Mouse (Mus musculus) 416B (cell line): ENCODE measurements around the gene Spag4.

Experiments
- DNase-seq: peaks from one replicate; pipeline ENCODE4 v3.0.0; 2011; ENCODE audit warnings: low read depth

Spag4 gene

DNA sequence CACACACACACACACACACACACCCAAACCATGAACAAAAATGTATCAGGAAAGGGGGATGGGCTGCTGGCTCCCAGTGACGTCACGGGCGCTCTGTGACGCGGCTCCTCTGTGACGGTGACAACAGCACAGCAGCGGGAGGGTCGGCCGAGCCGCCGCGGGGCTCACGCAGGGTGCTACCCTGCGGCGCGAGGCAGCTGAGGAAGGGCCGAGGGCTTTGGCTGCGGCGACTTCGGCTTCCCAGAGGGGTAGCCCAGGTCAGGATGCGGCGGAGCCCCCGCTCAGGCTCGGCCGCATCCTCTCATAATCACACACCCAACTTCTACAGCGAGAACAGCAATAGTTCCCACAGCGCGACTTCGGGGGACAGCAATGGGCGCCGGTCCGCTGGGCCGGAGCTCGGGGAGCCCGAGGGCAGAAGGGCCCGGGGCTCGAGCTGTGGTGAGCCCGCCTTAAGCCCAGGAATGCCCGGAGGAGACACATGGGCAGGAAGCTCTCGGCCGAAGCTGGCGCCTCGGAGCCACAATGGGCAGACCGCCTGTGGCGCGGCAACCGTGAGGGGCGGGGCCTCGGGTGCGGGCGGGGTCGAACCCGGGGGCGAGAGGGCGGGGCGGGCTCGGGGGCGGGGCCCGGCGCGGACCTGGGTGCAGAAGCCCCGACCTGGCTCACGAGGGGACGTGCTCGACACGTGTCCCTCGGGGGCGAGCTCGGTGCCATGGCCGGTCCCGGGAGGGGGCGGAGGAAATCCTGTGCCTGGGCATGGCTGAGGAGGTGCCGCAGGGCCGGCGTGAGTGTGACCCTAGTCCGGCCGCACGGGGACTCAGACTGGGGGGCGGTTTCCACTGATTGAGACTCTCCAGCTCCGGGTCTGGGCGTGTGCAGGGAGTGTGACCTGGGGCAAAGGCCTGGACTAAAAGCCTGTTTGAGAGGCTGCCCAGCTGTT, at the start of gene Spag4:
Spag4 (plus strand) TSS at position 77 of the 943 bp plus-strand sequence.
- DNase-seq: peak; percentile 83

DNA sequence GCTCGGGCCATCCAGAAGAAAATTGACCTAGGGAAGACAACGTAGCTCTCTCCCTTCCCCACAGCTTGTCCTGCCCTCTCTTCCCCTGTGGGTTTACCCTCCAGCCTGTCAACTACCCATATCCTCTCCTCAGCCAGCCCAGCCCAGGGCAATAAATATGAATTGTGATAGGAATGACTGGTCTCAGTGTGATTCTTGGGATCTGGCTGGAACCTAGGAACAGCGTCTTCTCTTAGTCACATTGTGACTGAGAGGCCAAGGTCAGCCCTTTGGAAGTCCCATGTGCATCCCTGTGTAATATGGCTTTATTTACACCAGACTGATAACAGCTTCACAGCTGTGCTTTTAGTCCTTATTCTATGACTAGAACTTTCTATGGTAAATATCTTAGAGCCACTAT, 46.9 kb upstream of the Spag4 start:
- no peak for DNase-seq

DNA sequence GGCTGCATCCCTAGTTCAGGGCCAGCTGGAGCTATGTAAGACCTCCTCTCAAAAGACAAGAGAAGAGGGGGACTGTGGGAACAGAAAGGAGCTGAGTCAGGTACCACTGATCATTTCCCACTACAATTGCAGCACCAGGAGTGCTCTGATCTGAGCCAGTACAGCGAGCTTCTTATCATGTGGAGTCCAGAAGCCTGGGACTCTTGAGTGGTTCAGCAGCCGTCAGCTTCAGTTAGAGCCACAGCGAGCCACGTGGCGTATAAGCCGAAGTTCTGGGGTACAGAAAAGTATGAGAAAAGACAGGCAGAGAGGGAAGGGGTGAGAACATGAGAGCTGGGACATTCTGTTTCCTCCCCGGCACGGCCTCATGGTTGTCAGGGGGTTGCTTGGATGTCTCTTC, 43.8 kb upstream of the Spag4 start:
- DNase-seq: no peak

DNA sequence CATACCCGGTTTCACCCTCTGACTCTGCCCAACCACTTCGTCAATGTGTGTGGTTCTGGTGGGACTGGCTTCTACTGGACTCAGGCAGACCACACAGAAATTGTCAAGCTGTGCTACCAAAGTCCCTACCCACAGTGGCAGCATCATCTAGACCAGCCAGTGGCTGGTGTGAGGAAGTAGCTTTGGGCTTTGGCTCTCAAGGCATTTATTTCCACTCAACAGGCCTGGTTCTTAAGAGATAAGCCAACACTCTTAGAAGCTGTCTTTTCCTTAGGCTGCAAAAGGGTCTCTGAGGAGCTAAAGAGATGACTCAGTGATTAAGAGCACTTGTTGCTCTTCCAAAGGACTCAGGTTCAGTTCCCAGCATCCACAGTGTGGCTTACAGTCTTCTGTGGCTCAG, 43.2 kb upstream of the Spag4 start:
- peak; percentile 10 for DNase-seq

DNA sequence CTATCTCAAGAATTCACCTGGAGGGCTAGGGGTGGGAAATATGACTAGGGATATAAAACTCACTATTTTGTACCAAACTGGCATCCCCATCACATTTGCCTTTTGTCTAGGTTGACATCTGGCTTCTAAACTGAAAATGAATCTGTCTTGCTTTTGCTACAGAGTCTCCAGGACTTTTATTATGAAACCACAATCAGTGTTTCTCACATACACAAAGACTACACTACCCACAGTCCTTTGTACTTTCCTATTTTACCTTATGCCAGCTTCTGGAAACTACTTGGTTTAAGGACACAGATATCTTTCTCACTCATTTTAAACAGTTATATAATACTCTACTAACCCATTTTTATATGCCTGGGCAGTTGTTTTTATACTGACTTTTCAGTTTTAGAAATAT, 39.5 kb upstream of the Spag4 start:
- DNase-seq: peak; percentile 26

DNA sequence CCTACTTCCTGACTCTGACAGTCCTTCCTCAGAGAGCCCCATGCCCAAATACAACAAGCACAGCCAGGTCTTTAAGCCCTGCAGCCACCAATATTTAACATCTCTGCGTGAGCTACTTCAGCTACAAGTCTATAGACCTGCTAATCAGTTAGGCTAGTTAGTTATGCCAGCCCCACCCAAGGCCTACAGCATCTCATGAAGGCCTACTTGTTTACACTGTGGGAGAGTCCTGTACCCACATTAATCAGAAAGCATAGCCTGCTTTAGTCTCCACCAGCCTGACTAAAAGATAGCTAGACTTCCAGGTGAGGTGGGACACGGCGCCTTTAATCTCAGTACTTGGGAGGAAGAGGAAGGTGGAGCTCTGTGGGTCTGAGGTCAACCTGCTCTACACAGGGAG, 25.6 kb upstream of the Spag4 start:
- DNase-seq: no peak

DNA sequence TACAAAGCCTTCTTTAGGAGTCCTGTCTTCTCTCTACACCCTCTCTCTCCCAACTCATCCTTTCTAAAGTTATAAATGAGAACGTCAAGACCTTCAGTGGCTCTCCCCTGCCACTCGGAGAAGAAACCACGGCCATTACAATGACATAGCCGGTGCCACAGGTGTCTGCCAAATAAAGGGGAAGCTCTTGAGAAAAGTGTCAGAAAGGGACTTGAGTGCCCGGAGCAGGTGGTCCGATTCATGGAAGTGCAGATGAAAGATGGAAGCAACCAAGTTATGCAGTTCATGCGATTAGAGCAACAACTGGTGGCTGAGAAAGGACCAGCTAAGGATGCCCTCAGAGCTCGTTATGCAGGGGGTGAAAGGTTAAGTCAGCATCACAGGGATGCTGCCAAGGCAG, 22.1 kb upstream of the Spag4 start:
- no peak for DNase-seq

DNA sequence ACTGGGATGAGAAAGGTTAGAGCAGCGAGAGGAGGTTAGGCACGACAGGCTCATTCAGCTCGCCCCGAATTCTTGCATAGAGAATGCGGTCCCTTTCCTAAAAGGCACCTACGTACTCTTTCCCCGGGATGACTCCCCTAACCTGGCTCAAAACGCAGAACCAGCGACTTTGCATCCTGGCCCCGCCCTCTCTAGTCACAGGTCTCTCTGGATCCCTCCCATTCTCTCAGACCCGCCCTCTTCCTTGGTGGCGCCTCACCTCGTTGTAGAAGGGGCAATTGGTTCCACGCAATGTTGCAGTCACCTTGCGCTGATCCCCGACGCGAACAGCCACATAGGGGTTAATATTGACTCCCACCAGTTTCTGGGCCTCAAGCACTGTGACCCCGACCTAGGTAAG, 17.0 kb upstream of the Spag4 start:
- DNase-seq: no peak

DNA sequence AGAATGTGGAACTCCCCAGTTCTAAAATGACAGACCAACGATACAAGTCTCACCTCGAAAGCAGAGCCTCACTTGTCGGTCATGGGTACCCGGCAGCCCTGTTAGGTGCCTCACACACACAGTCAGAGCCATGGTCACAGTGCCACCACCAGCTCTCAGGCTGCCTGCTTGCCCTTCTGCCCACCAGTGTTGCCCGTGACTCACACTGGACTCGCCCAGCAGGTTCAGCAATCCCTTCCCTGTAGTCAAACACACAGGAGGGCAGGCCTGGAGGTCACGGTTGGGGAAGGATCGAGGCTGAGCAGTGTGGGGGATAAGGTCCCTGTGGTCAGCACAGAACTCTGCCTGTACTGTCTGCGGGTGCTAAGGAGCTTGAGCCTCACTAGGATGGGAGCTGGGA, 12.2 kb upstream of the Spag4 start, which contains the start of gene Fer1l4:
Fer1l4 (minus strand) TSS at position 132 of the 400 bp plus-strand sequence.
- no peak for DNase-seq

DNA sequence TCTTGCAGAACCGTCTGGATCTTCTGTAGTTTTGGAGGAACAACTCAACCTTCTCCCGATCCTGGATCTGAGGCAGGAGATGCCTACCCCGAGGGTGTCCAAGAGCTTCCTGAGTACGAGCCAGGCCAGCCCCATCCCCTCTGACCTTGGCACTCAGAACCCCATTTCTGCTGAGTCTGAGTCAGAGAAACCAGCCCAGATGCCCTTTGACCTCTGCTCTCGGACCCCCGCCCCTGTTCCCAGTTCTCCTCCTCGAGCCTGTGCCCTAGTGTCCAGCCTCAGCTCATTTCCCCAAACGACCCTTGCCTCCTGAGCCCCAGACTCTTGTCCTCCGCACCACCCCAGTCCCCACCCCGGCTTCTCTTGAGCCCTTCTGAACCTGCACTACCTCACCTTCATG, 1.2 kb downstream of the Spag4 start:
- DNase-seq: no peak

DNA sequence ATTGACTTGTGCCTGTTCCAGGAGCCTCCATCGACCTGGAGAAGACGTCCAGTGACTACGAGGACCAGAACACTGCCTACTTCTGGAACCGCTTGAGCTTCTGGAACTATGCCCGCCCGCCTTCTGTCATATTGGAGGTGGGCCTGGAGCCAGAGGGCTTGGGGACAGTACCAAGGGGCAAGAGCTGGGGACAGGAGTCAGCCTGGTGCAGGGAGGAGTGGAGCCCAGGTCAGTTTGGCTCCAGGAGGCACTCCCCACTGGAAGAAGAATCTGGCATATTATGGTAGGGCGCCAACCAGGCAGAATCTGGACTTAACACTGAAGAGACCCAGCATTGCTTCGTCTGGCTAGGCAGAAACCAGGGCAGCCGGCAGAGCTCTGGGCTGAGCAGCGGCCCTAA, 2.9 kb downstream of the Spag4 start:
- no peak for DNase-seq

DNA sequence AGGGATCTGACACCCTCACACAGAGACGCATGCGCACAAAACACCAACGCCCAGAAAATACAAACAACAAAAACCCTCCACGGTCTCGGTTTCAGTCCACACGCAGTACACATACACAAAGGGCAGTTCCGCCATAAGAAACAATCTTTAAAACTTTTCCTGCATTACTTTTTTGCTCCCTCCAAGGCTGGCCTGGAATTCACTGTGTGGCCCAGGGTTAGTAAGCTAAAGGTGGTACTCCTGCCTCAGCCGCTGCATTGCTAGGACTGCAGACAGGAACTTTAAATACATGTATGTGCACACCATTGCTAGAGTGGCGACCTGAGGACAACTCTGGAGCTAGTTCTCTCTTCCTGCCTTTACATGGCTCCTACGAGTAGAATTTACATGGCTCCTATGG, 6.3 kb downstream of the Spag4 start:
- DNase-seq: no peak

DNA sequence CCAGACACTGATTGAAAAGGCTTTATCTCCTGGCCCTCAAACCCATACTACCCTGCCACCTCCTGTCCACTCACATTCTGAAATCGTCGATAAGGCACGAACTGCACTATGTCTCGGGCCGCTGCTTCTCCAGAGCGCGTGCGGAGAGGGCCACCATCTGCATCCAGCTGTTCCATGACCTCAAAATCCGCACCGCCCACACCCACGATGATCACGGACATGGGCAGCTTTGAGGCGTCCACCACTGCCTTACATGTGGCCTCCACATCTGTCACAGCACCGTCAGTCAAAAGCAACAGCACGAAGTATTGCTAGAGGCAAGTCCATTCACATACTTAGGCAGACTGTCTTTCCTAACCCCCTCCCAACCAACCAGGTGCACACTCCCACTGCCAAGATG, 8.8 kb downstream of the Spag4 start:
- DNase-seq: no peak

DNA sequence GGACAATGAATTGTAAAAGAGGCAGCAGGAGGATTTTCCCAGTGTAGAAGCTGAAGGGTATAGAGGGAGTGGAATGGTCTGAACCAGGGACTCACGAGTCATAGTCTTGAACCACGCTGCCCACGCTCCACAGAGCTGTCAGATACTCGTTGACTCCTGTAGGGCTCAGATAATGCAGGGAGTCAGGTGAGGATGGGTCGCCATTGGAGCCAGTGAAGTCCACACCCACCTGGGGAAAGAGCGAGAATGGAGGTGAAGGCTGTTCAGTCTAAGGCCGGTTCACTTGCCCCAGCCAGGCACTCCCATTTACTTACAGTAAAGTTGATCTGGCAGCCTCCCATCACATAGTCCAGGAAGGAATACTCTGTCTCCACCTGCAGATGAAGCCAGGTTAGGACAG, 12.5 kb downstream of the Spag4 start:
- DNase-seq: no peak

DNA sequence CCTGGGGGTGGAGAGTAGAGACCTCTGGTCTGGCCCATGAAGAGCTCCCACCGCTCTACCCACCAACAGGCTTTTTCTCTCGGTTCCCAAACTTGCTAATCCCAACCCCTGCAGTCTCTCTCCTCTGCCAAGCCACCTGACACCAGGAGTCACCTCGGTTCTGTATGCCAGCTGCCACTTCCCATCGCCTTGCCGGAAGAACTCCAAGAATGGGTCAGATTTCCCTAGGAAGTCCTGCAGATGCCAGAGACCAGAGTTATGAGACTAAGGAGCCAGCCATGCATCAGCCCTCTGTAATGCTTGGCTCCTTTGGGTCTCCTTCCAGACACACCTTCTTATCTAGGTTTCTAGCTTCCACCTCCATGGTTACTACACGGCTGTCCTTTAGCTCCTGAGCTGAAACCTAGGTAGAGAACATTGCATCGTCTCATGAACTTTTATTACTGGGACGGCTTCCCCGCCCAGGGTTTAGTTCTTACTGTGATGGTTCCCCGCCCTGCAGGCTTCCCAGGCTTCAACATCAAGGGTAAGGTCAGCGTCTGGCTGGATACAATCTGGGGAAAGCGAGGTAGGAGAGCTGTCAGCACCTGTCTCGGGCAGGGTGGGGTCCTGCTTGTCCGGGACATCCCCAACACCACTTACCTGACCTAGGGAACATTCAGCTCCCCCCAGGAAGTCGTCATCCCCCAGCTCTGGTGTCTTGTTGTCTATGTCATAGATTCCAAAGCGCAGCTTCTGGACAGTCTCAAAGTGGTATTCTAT, 13.6 kb downstream of the Spag4 start:
- no peak for DNase-seq

DNA sequence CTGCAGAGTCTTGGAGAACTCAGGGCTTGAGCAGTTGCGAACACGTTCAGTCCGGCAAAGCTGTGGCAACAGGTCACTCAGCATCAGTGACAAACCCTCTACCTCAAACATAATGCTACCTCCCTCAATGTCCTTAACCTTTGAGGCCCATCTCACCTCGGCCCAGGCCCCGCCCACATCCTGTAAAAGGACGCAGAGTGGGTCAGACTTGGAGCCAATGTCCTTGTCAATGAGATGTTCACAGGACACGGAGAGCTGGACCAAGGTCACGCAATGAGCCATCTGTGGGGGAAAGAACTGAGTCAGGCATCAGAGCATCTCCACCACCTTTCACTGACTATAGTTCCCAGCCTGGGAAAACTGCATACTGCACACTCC, 14.2 kb downstream of the Spag4 start:
- no peak for DNase-seq

DNA sequence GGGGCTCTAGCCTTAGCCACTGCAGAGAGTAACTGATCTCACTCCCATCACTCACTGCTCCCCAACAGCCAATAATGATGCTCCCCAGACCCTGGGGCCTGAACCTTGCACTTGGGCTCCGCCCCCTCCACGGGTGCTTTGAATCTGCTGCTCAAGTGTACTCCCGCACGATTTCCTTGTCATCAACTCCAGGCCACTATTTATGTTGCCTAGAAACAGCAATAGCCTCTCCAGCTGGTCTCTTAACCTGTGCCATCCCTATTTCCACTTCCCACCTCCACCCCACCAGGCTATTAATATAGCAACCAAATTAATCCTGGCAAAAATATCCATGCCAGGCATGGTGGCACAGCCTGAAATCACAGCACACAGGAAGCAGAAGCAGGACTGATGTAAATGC, 14.7 kb downstream of the Spag4 start:
- DNase-seq: no peak

DNA sequence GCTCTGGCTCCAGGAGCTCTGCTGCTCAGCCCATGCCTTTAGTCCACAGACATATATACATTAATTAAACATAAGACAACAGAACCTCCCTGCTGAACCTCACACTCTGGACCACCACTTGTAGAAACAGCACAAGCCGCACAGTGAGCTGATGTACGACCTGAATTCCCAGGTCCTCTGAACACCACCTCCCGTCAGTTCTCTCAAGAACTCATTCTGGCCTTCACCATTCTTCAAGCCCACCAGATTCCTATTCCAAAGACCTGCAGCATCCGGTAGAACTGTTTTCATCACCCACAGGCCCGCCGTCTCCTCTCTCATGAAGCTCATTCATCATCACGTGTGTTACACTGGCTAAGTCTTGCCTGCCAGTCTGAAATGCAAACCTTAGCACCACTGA, 15.4 kb downstream of the Spag4 start:
- DNase-seq: no peak

DNA sequence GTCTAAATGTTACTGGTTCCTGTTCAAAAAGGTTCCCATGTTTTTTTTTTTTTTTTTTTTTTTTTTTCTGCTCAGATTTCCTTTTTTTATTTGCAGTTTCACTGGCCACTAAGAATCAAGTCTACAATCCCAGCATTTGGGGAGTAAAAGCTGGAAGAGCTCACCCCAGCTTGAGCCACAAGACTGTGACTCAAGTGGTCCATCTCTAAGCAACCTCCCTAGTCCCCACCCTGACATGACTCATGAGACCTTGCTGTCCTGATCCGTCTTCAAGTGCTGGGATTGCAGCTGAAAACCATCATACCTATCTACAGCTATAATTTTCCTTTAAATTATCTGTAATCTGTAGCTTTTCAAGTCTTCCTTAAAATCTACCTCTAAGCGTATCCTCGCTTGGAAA, 19.6 kb downstream of the Spag4 start:
- DNase-seq: peak; percentile 25

DNA sequence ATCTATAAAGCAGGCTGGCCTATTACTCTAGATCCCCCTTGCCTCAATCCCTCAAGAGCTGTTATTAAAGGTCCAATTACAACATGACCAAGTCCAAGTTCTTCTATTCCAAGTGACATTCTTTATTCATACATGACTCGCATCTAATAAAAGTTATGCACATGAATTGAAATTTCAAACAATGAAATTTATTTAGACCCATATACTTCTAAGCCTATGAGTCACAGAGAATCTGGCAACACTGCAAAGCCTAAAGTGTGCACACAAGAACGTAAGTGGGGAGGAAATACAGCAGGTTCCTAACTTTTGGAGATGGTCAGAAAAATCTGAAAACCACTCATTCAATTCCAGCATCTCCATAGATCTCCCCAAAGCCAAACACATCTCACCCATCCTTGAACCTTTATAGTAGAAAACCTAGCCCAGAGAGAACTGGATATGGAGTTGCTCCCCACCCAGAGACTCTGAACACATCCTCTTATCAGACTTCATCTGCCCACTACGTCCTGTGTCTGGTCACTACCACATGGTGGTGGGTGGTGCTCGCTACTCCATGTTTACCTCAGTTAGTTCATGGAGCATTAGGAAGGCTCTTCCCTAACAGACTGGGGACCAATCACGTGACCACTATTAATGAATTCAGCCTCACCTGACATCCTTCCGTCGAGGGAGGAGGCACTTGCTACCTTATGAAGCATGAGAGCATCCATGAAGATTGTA, 22.6 kb downstream of the Spag4 start:
- peak; percentile 54 for DNase-seq

DNA sequence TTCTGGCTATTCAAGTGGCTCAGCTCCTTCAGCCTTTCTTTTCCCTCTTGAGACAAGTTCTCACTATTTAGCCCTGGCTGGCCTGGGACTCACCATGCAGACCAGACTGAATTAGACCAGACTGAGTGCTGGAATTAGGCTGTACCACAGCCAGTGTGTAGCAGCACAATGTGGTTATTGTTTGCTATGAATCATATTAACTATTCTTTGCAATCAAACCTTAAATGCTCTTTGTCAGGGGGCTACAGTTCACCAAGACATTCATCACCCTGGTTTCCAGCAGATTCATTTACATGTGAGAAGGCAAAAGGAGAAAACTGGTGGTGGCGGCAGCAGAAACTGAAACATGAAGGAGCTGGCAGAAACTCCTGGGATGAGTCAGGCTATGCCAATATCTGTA, 24.8 kb downstream of the Spag4 start:
- DNase-seq: no peak

DNA sequence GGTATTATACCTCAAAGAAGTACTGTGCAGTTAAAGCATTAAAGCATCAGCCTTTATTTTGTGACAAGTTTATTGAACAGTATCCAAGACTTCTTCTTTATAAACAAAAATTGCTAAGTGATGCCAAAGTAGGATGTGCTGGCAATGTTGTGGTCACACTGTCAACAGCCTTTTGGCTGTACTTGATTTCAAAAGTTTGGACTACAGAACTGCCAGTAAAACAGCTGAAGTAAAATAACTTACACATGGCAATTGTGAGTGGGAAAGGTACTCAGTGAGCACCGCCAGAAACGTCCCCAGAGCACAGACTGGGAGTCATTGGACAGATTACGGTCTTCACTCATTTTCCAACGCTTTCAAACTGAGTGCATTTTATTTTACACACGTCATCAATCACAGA, 27.0 kb downstream of the Spag4 start:
- DNase-seq: no peak
